Mouse (Mus musculus): Measurements from ENCODE around the gene Fmnl3. TPM values are rescaled to one million over a fixed set of nuclear protein-coding genes. Genes with fewer than 3 reads are reported as not detected.

Fmnl3 gene
- polyA plus RNA-seq, 1 experiment from 2014 or later, result 32.4 TPM

DNA sequence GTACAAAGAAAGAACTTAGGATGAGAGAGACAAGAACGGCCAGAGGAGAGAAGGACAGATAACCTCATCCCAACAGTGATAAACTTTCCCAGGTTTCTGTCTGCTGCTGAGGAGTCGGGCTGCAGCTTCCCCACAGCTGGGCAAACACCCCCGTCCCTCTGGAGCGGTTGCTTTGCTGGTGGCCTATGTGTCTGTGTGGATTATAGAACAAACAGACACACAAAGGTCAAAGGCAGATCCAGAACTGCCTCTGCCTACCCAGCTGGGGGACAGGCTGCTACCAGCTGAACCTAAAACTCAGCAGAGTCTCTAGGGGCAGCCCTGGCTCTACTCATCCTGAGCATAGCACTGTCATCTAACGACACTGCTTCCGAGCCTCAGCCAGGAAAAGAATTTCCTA is 30.6 kb downstream of the Fmnl3 start:
- Histone ChIP-seq H3K4me2 (no peak overlapping the region), H3K9ac (no peak overlapping the region), H3K27me3 (no peaks in the 10 kb centered on the region), H3K36me3 (peaks cover 2% of the 10 kb centered on the region; the same call in 1 of the 2 replicates), H3K27ac (no peak overlapping the region), H3K4me1 (peaks cover 93% of the 10 kb centered on the region), H3K9me3 (replicated peaks) (no peaks in the 10 kb centered on the region), H3K4me3 (replicated peaks) (no peak overlapping the region)
- no peak for ATAC-seq (replicated peaks; ENCODE audit: low FRiP score)
- WGBS, result 42% methylated on average over 6 of the region's 6 CpGs

DNA sequence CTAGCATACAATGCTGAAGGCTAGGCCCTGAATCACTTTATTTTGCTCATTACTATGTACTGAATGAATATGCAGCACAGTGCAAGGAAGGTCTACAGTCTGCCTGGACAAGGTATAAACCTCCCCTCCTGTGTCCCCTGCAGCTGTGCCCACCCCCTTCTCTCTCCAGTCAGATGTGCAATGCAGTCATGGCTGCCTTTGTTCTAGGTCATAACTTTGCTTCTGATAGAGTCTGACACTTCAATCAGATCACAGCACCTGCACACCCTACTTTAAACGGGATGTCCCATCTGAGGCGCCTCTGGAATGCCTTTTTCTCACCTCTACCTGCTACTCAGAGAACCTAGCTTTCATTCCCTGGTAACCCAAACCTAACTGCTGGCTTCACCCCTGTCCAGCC is 31.4 kb downstream of the Fmnl3 start:
- H3K36me3 ChIP-seq, result peaks cover 2% of the 10 kb centered on the region; the same call in 1 of the 2 replicates
- no peak overlapping the region for H3K9ac ChIP-seq
- 73% methylated on average over 2 of the region's 2 CpGs for WGBS
- no peaks in the 10 kb centered on the region for H3K9me3 ChIP-seq (replicated peaks)
- peaks cover 93% of the 10 kb centered on the region for H3K4me1 ChIP-seq
- ATAC-seq (replicated peaks; ENCODE audit: low FRiP score), result no peak
- H3K27me3 ChIP-seq, result no peaks in the 10 kb centered on the region
- no peak overlapping the region for H3K4me2 ChIP-seq
- H3K27ac ChIP-seq, result no peak overlapping the region
- H3K4me3 ChIP-seq (replicated peaks), result no peak overlapping the region

DNA sequence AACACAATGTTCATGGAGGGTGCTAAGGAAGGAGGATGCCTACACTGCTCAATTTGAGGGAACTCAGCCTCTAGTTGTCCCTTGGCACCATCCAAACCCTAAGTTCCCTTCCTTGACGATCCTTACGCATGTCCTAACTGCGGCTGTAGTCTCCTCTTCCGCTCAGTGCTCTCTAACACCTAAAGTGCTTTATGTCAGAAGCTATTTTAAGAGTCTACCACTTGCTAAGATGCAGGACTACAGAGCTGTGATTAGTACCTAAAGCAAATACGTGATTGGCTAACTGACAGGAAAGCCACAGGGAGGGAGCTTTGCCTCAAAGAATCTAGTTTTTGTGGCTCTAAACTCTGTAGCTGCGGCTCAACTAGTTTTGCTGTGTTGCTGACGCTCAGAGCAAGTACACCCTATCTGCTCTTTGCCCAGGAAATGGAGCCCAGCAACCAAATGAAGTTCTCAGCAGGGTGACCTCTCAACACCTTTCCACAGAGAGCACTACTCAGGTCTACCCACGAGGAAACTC is 34.4 kb downstream of the Fmnl3 start:
- Histone ChIP-seq H3K27ac (peak overlapping the region; percentile 14), H3K9ac (no peak overlapping the region), H3K4me1 (peaks cover 93% of the 10 kb centered on the region), H3K9me3 (replicated peaks) (no peaks in the 10 kb centered on the region), H3K36me3 (peaks cover 11% of the 10 kb centered on the region), H3K27me3 (no peaks in the 10 kb centered on the region), H3K4me3 (replicated peaks) (no peak overlapping the region), H3K4me2 (no peak overlapping the region)
- ATAC-seq (replicated peaks; ENCODE audit: low FRiP score), result no peak
- WGBS, result 74% methylated on average over 8 of the region's 8 CpGs

DNA sequence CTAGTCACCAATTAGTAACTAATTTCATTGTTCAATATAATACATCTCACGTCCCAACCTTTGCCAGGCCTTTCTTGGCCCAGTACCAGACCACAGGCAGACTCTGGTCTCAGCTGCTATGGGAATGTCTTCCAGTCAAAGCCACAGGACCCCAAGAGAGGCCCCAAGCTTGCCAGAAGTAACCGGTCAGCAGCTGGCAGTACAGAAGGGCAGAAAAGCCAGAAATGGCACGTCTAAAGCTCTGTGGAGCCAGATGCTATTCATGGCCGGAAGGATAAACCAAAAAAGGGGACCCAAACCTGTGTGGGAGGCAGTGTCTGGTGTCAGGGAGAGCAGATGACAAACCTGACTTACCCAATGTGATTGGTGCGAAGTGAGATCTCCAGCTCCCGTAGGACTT is 35.8 kb downstream of the Fmnl3 start:
- Histone ChIP-seq H3K27ac (peak overlapping the region; percentile 96), H3K27me3 (no peaks in the 10 kb centered on the region), H3K4me1 (peaks cover 88% of the 10 kb centered on the region), H3K4me3 (replicated peaks) (no peak overlapping the region), H3K36me3 (peaks cover 16% of the 10 kb centered on the region), H3K9ac (no peak overlapping the region), H3K4me2 (no peak overlapping the region), H3K9me3 (replicated peaks) (no peaks in the 10 kb centered on the region)
- no peak for ATAC-seq (replicated peaks; ENCODE audit: low FRiP score)
- WGBS, result 50% methylated on average over 6 of the region's 6 CpGs

DNA sequence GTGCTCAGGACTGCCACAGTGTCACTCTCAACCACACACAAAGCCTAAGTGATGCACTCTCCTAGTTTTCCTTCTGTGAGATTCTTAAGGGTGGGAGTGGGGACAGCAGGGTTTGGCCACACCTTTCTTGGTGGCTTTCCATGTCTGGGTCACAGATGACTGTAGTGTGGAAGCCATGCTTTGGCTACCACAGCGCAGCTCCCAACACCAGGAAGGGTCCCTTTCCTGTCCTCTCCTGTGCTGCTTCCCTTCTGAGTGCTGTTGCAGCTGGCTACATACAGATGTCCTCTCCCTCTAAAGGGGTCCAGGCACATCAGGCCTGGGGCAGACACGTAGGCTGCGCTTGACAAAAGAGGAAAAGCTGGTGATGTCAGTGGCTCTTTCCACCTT is 36.6 kb downstream of the Fmnl3 start:
- H3K36me3 ChIP-seq, result peaks cover 24% of the 10 kb centered on the region
- peaks cover 86% of the 10 kb centered on the region for H3K4me1 ChIP-seq
- H3K4me2 ChIP-seq, result peak overlapping the region; percentile 32
- H3K27ac ChIP-seq, result peak overlapping the region; percentile 96
- H3K4me3 ChIP-seq (replicated peaks), result no peak overlapping the region
- WGBS, result 76% methylated on average over 3 of the region's 3 CpGs
- no peaks in the 10 kb centered on the region for H3K9me3 ChIP-seq (replicated peaks)
- H3K9ac ChIP-seq, result peak overlapping the region; percentile 15; the same call in 1 of the 2 replicates
- no peaks in the 10 kb centered on the region for H3K27me3 ChIP-seq
- peak; percentile 43; the same call in 1 of the 2 replicates for ATAC-seq (replicated peaks; ENCODE audit: low FRiP score)

DNA sequence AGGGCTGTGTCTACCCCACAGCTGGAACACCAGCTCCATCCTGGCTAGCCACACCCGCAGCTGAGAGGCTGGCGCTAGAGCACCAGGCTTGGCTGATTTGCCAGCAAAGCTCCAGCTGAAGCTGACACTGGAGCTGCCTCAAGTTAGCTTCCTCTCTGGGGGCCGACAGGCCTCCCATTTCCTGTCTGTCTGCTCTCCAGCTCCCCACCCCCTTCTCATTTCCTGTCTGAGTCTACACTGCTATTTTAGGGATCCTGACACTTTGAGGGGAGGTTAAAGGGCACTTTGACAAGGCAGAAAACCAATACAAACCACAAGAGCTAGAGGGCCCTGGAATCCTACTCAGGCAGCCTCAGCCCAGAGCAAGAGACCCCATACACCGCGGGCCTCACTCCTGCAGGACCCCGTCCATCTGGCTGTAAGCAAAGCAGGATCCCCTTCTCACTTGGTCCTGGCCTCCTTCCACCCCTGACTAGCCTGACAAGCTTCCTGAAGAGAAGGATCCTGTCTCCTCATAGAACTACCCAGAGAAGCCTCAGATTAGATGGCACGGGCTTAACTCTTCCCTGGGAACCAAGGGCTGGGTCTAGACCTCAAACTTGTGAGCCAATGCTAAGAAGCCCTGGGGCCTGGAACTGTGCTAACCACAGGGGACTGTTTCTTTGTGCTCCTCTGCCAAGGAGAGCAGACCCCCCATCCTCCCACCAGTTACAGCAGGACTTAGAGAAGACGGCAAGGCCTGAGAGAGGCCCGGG is 37.2 kb downstream of the Fmnl3 start:
- Histone ChIP-seq H3K4me2 (peak overlapping the region; percentile 32), H3K9me3 (replicated peaks) (no peaks in the 10 kb centered on the region), H3K4me1 (peaks cover 85% of the 10 kb centered on the region), H3K27ac (peak overlapping the region; percentile 96), H3K4me3 (replicated peaks) (no peak overlapping the region), H3K9ac (peak overlapping the region; percentile 15; the same call in 1 of the 2 replicates), H3K27me3 (no peaks in the 10 kb centered on the region), H3K36me3 (peaks cover 27% of the 10 kb centered on the region)
- ATAC-seq (replicated peaks; ENCODE audit: low FRiP score), result peak; percentile 91
- 17% methylated on average over 9 of the region's 9 CpGs for WGBS

DNA sequence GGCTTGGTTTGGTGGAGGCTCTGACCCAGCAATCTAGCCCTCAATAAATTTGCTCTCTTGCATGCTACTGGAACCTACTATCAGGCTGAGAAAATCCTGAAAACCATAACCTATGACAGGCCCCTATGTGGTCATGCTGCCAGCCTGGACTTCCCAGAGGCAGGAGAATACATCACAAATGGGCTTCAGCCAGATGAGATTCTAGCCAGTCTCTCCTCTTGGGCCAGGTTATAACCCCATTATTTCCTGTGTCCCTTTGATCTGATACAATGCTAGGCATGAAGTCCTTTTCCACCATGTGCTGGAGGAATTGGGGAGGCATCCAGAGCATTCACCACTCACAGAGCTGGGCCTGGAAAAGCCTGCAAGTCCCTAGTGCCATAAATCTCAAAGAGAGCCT is 38.2 kb downstream of the Fmnl3 start:
- H3K27ac ChIP-seq, result peak overlapping the region; percentile 96
- H3K27me3 ChIP-seq, result no peaks in the 10 kb centered on the region
- no peaks in the 10 kb centered on the region for H3K9me3 ChIP-seq (replicated peaks)
- no peak overlapping the region for H3K4me3 ChIP-seq (replicated peaks)
- peaks cover 37% of the 10 kb centered on the region for H3K36me3 ChIP-seq
- H3K4me1 ChIP-seq, result peaks cover 77% of the 10 kb centered on the region
- ATAC-seq (replicated peaks; ENCODE audit: low FRiP score), result no peak
- H3K4me2 ChIP-seq, result no peak overlapping the region; the same call in 1 of the 2 replicates
- H3K9ac ChIP-seq, result 0 out of 2 replicates have a peak overlapping the region, but pooled peaks have one; percentile 15

DNA sequence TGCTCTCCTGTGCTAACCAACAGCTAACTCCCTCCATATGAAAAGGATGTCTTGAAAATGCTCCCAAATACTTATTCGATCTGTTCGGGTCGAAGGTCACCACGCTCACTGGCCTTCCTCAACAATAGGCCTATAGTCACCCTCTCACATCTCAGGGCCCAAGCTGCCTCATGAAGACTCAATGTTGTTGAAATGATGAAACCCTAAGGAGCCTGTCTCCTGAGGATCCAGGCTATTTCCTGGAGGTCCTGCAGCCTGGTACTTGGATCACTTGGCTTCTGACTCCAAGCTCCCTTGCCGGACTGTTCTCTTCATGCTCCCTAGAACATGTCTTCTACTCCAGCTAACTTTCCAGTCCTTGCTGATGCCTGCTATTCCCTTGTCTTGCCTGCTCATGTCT is 38.9 kb downstream of the Fmnl3 start:
- Histone ChIP-seq H3K9me3 (replicated peaks) (no peaks in the 10 kb centered on the region), H3K4me3 (replicated peaks) (no peak overlapping the region), H3K4me2 (no peak overlapping the region), H3K27me3 (no peaks in the 10 kb centered on the region), H3K4me1 (peaks cover 69% of the 10 kb centered on the region), H3K27ac (peak overlapping the region; percentile 96), H3K9ac (no peak overlapping the region), H3K36me3 (peaks cover 42% of the 10 kb centered on the region)
- 84% methylated on average over 5 of the region's 5 CpGs for WGBS
- ATAC-seq (replicated peaks; ENCODE audit: low FRiP score), result no peak

DNA sequence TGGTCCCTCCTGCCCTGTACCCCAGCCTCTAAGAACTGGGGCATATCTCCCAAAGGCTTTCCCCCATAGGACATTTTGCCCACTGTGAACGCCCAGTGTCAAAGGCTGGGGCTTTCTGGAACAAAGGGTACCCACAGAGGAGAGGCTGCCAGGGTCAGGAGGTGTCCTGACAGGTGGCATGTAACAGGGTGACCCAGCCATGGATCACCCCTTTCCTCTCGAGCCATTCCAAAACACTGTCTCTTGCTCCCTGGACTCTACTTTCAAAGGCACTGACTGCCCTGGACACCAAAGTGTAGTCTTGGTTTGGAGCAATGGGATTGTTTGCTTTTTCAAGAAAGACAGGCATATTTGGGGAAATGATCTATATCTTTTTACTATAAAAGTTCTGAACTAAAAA is 40.0 kb downstream of the Fmnl3 start:
- Histone ChIP-seq H3K9ac (no peak overlapping the region), H3K4me3 (replicated peaks) (no peak overlapping the region), H3K27me3 (no peaks in the 10 kb centered on the region), H3K9me3 (replicated peaks) (no peaks in the 10 kb centered on the region), H3K36me3 (peaks cover 52% of the 10 kb centered on the region), H3K27ac (peak overlapping the region; percentile 42; the same call in 1 of the 2 replicates), H3K4me1 (peaks cover 59% of the 10 kb centered on the region), H3K4me2 (no peak overlapping the region)
- WGBS, result 68% methylated on average over 2 of the region's 2 CpGs
- ATAC-seq (replicated peaks; ENCODE audit: low FRiP score), result no peak

DNA sequence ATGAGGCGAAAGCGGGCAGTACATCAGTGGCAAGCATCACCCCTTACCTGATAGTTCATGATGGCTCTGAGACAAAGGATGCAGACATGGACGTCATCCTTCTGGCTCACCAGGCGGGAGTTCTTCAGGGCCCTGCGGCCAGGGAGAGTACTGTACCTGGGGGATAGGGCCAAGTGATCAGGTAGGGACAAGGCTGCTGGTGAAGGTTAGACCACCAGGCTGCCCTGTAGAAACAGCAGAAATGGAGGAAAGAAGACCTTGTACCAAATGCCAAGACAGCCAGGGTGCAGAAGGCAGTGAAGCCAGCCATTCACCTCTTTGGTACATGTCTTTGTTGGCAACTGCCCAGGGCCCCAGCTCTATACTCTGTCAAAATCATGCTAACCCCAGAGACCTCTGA is 42.3 kb downstream of the Fmnl3 start:
- 97% methylated on average over 5 of the region's 5 CpGs for WGBS
- H3K4me1 ChIP-seq, result peaks cover 36% of the 10 kb centered on the region
- H3K4me2 ChIP-seq, result no peak overlapping the region
- H3K9me3 ChIP-seq (replicated peaks), result no peaks in the 10 kb centered on the region
- H3K27me3 ChIP-seq, result no peaks in the 10 kb centered on the region
- no peak overlapping the region for H3K27ac ChIP-seq
- ATAC-seq (replicated peaks; ENCODE audit: low FRiP score), result no peak
- H3K9ac ChIP-seq, result no peak overlapping the region
- no peak overlapping the region for H3K4me3 ChIP-seq (replicated peaks)
- H3K36me3 ChIP-seq, result peaks cover 76% of the 10 kb centered on the region

DNA sequence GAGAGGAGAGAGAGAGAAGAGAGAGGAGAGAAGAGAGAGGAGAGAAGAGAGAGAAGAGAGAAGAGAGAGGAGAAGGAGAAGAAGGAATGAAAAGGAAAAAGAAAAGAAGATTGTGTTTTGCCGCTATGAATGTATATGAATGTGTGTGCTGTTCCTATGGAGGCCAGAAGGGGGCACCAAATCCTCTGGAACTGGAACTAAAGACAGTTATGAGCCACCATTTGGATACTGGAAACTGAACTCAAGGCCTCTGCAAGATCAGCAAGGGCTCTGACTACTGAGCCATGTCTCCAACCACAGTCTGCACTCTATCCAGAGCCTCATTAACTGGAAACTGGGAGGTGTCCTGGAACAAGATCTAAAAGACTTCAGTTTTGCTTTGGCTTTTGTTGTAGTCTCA is 43.3 kb downstream of the Fmnl3 start:
- H3K9me3 ChIP-seq (replicated peaks), result no peaks in the 10 kb centered on the region
- ATAC-seq (replicated peaks; ENCODE audit: low FRiP score), result no peak
- peak overlapping the region; percentile 55; the same call in 1 of the 2 replicates for H3K27ac ChIP-seq
- no peak overlapping the region for H3K4me3 ChIP-seq (replicated peaks)
- H3K4me2 ChIP-seq, result no peak overlapping the region
- WGBS, result 87% methylated on average over 1 of the region's 1 CpGs
- no peaks in the 10 kb centered on the region for H3K27me3 ChIP-seq
- peaks cover 86% of the 10 kb centered on the region for H3K36me3 ChIP-seq
- H3K4me1 ChIP-seq, result peaks cover 26% of the 10 kb centered on the region
- no peak overlapping the region for H3K9ac ChIP-seq

DNA sequence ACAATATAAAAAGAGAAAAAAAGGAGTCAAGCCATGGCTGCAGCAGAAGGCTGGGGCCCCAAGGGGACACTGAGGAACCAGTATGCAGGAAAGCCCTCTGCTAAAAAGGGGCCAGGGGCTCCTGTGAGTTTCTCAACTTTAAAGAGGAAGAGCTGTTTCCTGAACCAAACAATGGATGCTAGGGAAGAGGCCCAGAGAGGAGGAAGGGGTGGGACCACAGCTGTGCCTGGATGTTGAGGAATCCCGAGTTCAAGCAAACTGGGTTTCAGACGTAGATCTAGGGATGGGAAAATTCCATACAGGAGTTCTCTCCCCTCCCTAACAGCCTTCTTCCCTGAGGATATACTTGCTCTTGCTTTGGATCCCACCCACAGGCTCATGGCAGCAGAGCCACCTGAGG is 43.9 kb downstream of the Fmnl3 start:
- Histone ChIP-seq H3K4me1 (peaks cover 20% of the 10 kb centered on the region), H3K9ac (no peak overlapping the region), H3K4me2 (no peak overlapping the region), H3K36me3 (peaks cover 89% of the 10 kb centered on the region), H3K27ac (peak overlapping the region; percentile 55), H3K4me3 (replicated peaks) (no peak overlapping the region), H3K9me3 (replicated peaks) (no peaks in the 10 kb centered on the region), H3K27me3 (no peaks in the 10 kb centered on the region)
- ATAC-seq (replicated peaks; ENCODE audit: low FRiP score), result no peak; the same call in 1 of the 2 replicates
- WGBS, result 52% methylated on average over 2 of the region's 2 CpGs

All from kidney, embryonic 15.5 days (tissue).